Mouse (Mus musculus) kidney, postnatal 4 days (tissue): Measurements from ENCODE around the gene Mcu.

Experiments used
- DNase-seq, 2 experiments: peaks; one replicate each; pipeline ENCODE4 v3.0.0; 2021; ENCODE audit warnings: mixed read lengths in 2 of 2

Mcu gene

GRCm38 (mm10) chr10:59604879-59605464, 11.5 kb downstream of the Mcu start:
- no peak for DNase-seq

- DNase-seq = peak in 1 of 2 experiments; percentile 46
Measured at GRCm38 (mm10) chr10:59603843-59604242, 12.6 kb downstream of the Mcu start.

GRCm38 (mm10) chr10:59602891-59603290, 13.6 kb downstream of the Mcu start:
- DNase-seq = no peak

- DNase-seq = peak; percentile 21 to 28
Measured at GRCm38 (mm10) chr10:59602043-59602442, 14.4 kb downstream of the Mcu start.

- DNase-seq = no peak
Measured at GRCm38 (mm10) chr10:59600516-59600915, 16.0 kb downstream of the Mcu start.

GRCm38 (mm10) chr10:59593826-59594570, 22.5 kb downstream of the Mcu start:
- peak; percentile 52 to 65 for DNase-seq

DNA sequence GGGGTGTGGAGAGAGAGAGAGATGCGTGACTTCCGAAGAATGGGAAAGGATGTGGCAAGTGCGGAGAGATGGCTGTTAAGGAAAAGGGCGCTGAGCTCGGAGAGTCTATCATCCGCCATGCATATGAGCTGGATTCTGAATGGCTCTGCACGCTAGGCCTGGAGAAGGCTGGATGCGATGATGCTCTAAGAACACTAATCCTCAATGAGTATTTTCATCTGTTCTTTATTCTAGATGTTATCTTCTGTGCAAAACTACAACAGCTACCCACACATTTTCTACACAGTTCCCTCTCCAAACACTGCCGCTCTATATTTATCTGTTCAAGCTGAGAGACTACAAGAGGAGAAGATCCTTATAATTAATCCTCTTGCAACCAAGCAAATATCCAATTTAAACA, 25.9 kb downstream of the Mcu start:
- DNase-seq = no peak

DNA sequence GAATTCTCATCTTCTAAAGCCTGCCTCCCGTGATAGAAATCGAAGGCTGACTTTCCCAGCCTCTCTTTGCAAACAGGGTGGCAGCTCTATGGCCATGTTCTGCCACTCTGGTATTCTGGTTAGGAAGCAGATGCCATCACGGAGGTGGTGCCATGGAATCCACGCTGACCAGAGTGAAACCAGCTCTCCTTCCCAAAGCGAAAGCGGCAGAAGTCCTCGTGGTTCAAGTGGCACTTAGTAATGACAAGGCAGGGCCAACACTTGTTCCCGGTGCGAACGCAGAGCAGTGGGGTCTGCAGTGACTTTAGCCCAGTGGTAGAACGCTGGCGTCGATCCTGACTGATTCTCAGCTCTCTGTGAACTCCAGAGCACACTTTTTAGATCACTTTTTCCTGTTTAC, 26.6 kb downstream of the Mcu start:
- no peak for DNase-seq

GRCm38 (mm10) chr10:59589420-59589819, 27.1 kb downstream of the Mcu start:
- DNase-seq = no peak

GRCm38 (mm10) chr10:59588135-59588534, 28.4 kb downstream of the Mcu start:
- DNase-seq = peak in 1 of 2 experiments; percentile 14

DNA sequence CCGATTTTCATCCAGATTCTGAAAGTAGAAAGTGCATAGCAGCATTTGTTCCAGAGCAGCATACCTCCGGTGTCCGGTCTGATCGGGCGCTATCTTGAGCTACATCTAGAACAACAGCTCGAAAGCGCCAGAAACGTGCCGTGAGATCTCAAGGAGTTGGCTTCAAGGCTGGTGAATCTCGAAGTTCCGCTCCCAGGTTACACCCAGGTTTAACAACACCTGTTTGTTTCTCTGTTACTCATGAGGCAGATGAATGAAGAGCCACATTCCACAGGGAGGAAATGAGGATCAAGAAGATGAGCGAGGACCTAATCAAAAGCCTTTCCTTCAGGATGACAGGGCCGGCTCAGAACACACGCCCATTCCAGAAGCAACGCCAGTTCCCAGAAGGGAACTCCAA, 29.7 kb downstream of the Mcu start:
- DNase-seq = no peak

DNA sequence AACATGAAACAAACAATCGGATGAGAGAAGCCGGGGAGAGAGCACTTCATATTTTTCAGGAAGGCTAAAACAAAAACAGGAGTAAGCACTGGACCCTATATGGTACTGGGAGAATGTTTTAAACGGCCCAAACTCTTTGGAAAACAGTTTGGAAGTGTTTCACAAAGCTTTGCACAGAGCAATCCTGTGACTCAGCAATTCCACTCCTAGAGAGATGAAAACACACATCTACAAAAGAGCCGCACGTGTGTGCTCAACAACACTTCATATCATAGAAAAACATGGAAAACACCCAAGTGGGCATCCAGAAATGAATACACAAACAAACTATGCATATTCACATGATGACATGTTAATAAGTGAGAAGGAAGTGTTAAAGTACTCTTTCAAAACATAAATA, 30.9 kb downstream of the Mcu start:
- no peak for DNase-seq

- no peak for DNase-seq
Measured at GRCm38 (mm10) chr10:59581826-59582543, 34.5 kb downstream of the Mcu start.

GRCm38 (mm10) chr10:59580593-59581149, 35.8 kb downstream of the Mcu start:
- no peak for DNase-seq

- DNase-seq = no peak
Measured at GRCm38 (mm10) chr10:59579645-59580044, 36.8 kb downstream of the Mcu start.

DNA sequence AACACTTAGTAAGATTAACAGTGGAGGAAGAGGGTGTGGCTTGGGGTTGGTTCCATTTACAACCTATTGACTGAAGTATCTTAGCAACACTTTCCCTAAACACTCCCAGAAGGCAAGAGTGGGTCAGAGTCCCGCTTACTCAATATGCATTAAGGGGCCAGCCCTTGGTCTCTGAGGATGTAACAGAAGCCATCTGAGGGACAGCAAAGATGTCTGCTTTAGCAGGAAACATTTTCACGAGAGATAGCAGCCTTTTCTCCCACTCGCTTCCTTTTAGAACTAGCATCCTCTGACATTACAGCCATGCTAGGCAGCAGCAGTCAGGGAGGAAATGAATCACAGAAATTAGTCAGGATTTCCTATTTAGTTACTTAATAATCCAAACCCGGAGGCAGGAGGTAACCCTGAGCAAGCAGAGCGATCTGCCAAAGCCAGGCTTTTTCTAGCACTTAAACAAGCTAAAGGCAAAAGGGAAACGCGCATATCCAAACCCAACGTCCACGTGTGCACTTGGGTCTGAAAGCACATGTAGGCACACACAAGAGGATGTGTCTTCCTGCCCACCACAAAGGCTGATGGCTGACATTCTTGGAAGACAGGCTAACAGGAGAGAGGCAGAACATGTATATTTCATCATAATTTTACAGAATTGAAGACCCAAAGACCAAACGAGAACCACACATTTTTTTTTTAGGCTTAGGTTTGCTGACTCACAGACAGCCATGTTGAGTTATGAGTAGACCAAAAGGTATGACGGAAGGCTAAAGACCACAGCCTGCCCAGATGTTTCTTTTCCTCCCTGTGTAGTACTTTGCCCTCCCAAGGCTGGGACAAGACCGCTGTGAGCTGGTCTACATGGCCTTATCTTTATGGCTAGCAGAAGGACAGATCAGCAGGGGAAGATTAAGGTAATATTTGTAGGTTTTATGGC, 38.4 kb downstream of the Mcu start:
- DNase-seq = peak; percentile 32 to 59

DNA sequence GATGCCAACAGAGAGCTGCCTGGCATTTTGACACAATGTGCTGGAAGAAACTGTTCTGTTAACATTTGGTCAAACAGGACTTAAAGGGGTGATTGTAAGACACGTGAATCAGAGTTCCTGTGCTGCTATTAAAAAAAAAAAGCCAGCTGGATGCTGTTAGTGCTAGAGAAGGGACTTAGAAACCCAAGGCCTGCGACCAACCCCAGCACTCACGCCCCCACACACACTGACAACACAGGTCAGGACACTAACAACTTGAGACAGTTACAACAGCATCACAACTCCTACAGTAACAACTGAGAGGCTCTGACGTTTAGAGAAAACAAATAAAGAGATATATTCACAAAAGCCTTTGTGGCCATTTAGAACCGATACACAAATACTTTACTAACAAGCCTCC, 40.2 kb downstream of the Mcu start:
- peak; percentile 28 to 37 for DNase-seq

DNA sequence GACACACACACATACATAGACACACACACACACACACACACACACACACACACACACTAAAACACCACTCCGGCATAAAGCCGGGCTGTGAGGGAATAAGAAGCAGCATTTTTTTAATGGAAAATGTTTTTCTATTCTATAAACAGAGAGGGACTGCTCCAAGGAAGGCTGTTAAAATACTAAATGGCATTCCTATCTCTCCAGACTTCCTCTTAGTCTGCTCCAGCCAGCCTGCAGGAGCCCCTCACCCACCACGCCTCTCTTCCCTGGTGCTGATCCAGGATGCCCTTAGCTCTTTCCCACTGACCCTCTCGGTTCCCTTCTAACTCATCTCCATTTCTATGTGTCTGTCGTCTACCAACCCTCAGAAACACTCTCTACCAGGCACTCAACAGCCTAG, 44.5 kb downstream of the Mcu start:
- no peak for DNase-seq

- DNase-seq = no peak
Measured at GRCm38 (mm10) chr10:59571273-59571672, 45.2 kb downstream of the Mcu start.

DNA sequence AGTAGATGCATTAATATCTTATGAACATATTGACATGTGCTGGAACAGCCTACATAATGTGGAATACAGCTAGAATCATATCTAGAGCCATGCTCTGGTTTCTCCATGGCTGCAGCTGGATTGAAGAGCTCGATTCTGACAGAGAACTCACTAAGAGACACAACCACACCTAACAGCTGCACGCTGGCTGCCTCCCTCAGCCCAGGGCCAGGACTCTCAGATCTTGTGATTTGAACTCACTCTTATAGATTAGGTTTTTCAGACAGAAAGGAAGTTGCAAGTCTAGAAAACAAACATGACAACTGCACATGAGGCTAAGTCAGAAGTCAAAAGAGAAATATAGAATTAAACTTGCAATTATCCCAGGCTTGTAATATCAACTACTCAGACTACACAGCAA, 45.7 kb downstream of the Mcu start:
- no peak for DNase-seq

DNA sequence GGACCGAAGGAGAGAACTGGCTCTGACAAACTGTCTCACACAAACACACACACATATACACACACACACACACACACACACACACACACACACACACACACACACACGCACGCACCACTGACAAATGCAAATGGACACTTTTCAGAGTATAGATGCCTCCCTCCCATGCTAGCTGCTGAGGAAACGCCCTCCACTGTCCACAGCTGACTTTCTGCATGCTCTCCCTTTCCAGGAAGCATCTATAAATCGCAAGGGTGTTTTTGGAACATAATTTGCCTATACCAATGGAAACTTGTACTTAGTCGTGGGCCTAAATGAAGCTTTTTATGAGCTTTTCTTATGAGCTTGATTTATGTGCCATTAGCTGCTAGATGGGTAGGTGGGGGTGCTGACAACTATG, 46.1 kb downstream of the Mcu start:
- no peak for DNase-seq

GRCm38 (mm10) chr10:59569481-59569869, 47.0 kb downstream of the Mcu start:
- DNase-seq = no peak
